Mouse (Mus musculus) erythroblast, embryonic 14.5 days (primary cell): ENCODE data around the gene Gnb5.

Source experiments
- GATA1 ChIP-seq: IDR thresholded peaks from 2 replicates; pipeline ENCODE4 v1.6.1; 2012; ENCODE audit warnings: low read length, inconsistent platforms, mixed read lengths
- TAL1 ChIP-seq: IDR thresholded peaks from 3 replicates; pipeline ENCODE4 v1.6.1; 2012; ENCODE audit warnings: low read length, inconsistent platforms, mixed read lengths

DNA sequence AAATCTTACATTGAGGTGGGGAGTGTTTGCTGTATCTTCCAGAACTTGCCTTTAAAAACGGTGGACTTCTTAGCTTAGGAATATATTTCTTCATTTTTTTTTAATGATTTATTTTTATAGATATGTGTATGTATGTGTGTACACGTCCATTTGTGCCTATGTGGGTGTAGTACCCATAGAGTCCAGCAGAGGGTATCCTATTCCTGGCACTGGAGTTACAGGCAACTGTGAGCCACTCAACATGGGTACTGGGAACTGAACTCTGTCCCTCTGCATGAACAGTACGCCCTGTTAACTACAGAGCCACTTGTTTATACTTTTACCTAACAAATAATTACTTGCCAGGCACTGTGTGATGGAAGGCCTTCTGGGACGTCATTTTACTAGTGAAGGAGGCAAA lies 46.4 kb upstream of the Gnb5 start:
- TF ChIP-seq GATA1 = no peak
- TF ChIP-seq TAL1 = no peak
